Mouse (Mus musculus) cortical plate, adult 2 months (tissue): ENCODE data around the gene Pan2. TPM values are rescaled to one million over a fixed set of nuclear protein-coding genes. Genes with fewer than 3 reads are reported as not detected.

Experiments used
- H3K27ac ChIP-seq: fragments of 200-500 bp; 2 replicates; pipeline ENCODE4 v1.5.1; 2012; ENCODE audit warnings: low read length, control low read depth, inconsistent platforms; ENCODE audit not compliant: insufficient read depth
- H3K4me1 ChIP-seq: fragments of 200-500 bp; 2 replicates; pipeline ENCODE4 v1.6.1; 2011; ENCODE audit warnings: low read length; ENCODE audit not compliant: control insufficient read depth, insufficient read depth
- H3K4me3 ChIP-seq: fragments of 200-500 bp; 2 replicates; pipeline ENCODE4 v1.5.1; 2011; ENCODE audit warnings: mild to moderate bottlenecking, low read length, control low read depth; ENCODE audit not compliant: insufficient read depth
- CTCF ChIP-seq: fragments of 200-500 bp; IDR thresholded peaks from 2 replicates; pipeline ENCODE4 v1.5.1; 2011; ENCODE audit warnings: mild to moderate bottlenecking, control low read depth, low read length; ENCODE audit not compliant: insufficient read depth; ENCODE audit errors: extremely low read depth
- POLR2A ChIP-seq: fragments of 200-500 bp; IDR thresholded peaks from 2 replicates; pipeline ENCODE4 v1.6.1; 2011; ENCODE audit warnings: mild to moderate bottlenecking, low read length, control low read depth; ENCODE audit not compliant: insufficient read depth; ENCODE audit errors: extremely low read depth
- polyA plus RNA-seq: library from polyadenylated mRNA; depleted of rRNA; stranded (reverse); fragments of >200 nt; gene quantifications from 2 replicates; pipeline ENCODE4 v1.2.3, GENCODE M21; 2012

Pan2 gene
- polyA plus RNA-seq, 1 experiment, result 22.8 TPM

- TF ChIP-seq CTCF (peak; percentile 72), POLR2A (no peak)
- Histone ChIP-seq H3K4me3 (no peak overlapping the region), H3K4me1 (peaks cover 4% of the 10 kb centered on the region; the same call in 1 of the 2 replicates), H3K27ac (no peak overlapping the region)
These were observed 32.4 kb downstream of the Pan2 start for GRCm38 (mm10) chr10:128335582-128335981.

GRCm38 (mm10) chr10:128336195-128336594, 33.1 kb downstream of the Pan2 start:
- no peak for TF ChIP-seq POLR2A
- TF ChIP-seq CTCF, result no peak
- H3K27ac ChIP-seq, result no peak overlapping the region

GRCm38 (mm10) chr10:128336597-128336996, 33.5 kb downstream of the Pan2 start:
- peaks cover 4% of the 10 kb centered on the region; the same call in 1 of the 2 replicates for H3K4me1 ChIP-seq
- TF ChIP-seq POLR2A (no peak), CTCF (no peak)
- peak overlapping the region; percentile 51; the same call in 1 of the 2 replicates for H3K4me3 ChIP-seq
- no peak overlapping the region for H3K27ac ChIP-seq

More at GRCm38 (mm10) chr10:128336195-128336594, 33.1 kb downstream of the Pan2 start:
- peaks cover 4% of the 10 kb centered on the region; the same call in 1 of the 2 replicates for H3K4me1 ChIP-seq
- H3K4me3 ChIP-seq, result no peak overlapping the region

- TF ChIP-seq CTCF (no peak), POLR2A (peak; percentile 85; the same call in 1 of the 2 replicates)
- Histone ChIP-seq H3K4me1 (peaks cover 4% of the 10 kb centered on the region; the same call in 1 of the 2 replicates), H3K4me3 (peak within 1 kb of the TSS; percentile 51), H3K27ac (peak within 1 kb of the TSS; percentile 93)
These were observed 34.4 kb downstream of the Pan2 start, which contains the start of gene Cs for GRCm38 (mm10) chr10:128337306-128338181. Gene Cs, plus strand, starts transcription at chr10:128337734.

- no peak for TF ChIP-seq POLR2A
- TF ChIP-seq CTCF, result no peak
These were observed 35.3 kb downstream of the Pan2 start for GRCm38 (mm10) chr10:128338415-128338814.

GRCm38 (mm10) chr10:128338948-128339347, 35.8 kb downstream of the Pan2 start:
- Histone ChIP-seq H3K4me3 (peak overlapping the region; percentile 51; the same call in 1 of the 2 replicates), H3K27ac (0 out of 2 replicates have a peak overlapping the region, but pooled peaks have one; percentile 93), H3K4me1 (peaks cover 6% of the 10 kb centered on the region; the same call in 1 of the 2 replicates)
- TF ChIP-seq CTCF (no peak), POLR2A (no peak)

More at GRCm38 (mm10) chr10:128338415-128338814, 35.3 kb downstream of the Pan2 start:
- H3K4me1 ChIP-seq, result peaks cover 6% of the 10 kb centered on the region; the same call in 1 of the 2 replicates
- H3K4me3 ChIP-seq, result peak overlapping the region; percentile 51
- H3K27ac ChIP-seq, result peak overlapping the region; percentile 93

GRCm38 (mm10) chr10:128340257-128340656, 37.1 kb downstream of the Pan2 start:
- Histone ChIP-seq H3K4me3 (no peak overlapping the region), H3K4me1 (peaks cover 9% of the 10 kb centered on the region; the same call in 1 of the 2 replicates), H3K27ac (no peak overlapping the region; the same call in 1 of the 2 replicates)
- TF ChIP-seq POLR2A, result no peak
- TF ChIP-seq CTCF, result no peak

GRCm38 (mm10) chr10:128343436-128343835, 40.3 kb downstream of the Pan2 start:
- Histone ChIP-seq H3K27ac (peak overlapping the region; percentile 78), H3K4me3 (no peak overlapping the region), H3K4me1 (peaks cover 14% of the 10 kb centered on the region)
- TF ChIP-seq POLR2A (no peak), CTCF (no peak)

- H3K4me1 ChIP-seq, result peaks cover 12% of the 10 kb centered on the region
- TF ChIP-seq POLR2A (no peak), CTCF (no peak)
- no peak overlapping the region for H3K4me3 ChIP-seq
- no peak overlapping the region; the same call in 1 of the 2 replicates for H3K27ac ChIP-seq
These were observed 41.6 kb downstream of the Pan2 start for GRCm38 (mm10) chr10:128344568-128345275.
